Mouse (Mus musculus): ENCODE measurements at regions not wholly inside any gene's neighbourhood (a gene's known extent, or its start where the extent isn't known, plus 50 kb on each side); places are given as distances from the start of the nearest gene placed in this dataset.

DNA sequence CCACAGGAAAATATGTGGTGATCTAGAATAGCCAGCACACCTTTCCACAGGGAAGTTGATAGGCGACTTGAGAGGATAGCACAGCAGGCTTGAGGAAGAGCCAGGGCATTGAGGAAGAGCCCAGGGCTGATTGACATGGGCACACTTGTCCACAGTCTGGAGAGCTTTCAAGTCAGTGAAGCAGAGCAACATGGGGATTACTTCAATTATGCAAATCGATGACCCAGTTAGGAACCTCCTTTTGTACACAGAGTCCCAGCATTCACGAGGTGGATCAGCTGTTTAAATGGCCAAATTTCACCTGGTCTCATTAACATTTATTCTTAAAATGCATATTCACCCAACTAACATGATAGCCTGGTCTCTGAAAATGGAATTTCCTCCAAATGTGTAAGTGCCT, 186.1 kb downstream of the Brinp2 start:
- H3K27me3 ChIP-seq (ENCODE audit: control insufficient read depth, insufficient read depth, insufficient read length) = no peaks in the 10 kb centered on the region
- H3K79me3 ChIP-seq (ENCODE audit: low read depth) = no peaks in the 10 kb centered on the region
- H3K79me2 ChIP-seq (ENCODE audit: control insufficient read depth, insufficient read depth) = no peaks in the 10 kb centered on the region
- H3K4me3 ChIP-seq (ENCODE audit: insufficient read depth, poor library complexity, severe bottlenecking) = no peak overlapping the region
- no peak overlapping the region for H3ac ChIP-seq (ENCODE audit: control insufficient read depth, insufficient read length, low read depth)
- TF ChIP-seq FOSL1 (IDR thresholded peaks at IDR 0.05; ENCODE audit: insufficient read depth, low read length, poor library complexity, severe bottlenecking) = no peak
- H3K36me3 ChIP-seq (ENCODE audit: control insufficient read depth, insufficient read depth) = no peaks in the 10 kb centered on the region

DNA sequence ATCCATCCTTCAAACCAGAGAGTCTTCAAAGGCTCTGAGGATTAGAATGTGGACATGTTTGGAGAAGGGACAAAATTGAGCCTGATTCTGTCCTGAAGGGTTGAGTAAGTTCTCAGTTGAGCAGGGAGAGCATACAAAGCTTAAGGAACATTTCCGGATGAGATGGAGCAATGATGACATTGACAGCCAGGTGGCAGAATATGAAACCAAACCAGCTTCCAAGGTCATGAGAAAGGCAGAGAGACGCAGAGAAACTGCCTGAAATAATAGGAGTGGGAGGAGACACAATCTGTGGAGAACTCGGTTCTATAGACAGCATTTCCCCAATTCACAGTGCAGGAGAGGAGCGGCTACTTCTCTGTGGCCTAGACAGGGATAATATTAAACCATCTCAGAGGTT, 176.0 kb downstream of the Brinp2 start:
- Histone ChIP-seq H3K79me3 (ENCODE audit: low read depth) (no peaks in the 10 kb centered on the region), H3K79me2 (ENCODE audit: control insufficient read depth, insufficient read depth) (no peaks in the 10 kb centered on the region), H3K36me3 (ENCODE audit: control insufficient read depth, insufficient read depth) (no peaks in the 10 kb centered on the region), H3ac (ENCODE audit: control insufficient read depth, insufficient read length, low read depth) (no peak overlapping the region), H3K4me3 (ENCODE audit: insufficient read depth, poor library complexity, severe bottlenecking) (no peak overlapping the region), H3K27me3 (ENCODE audit: control insufficient read depth, insufficient read depth, insufficient read length) (no peaks in the 10 kb centered on the region)
- no peak for TF ChIP-seq MYOG (IDR thresholded peaks at IDR 0.05; ENCODE audit: control insufficient read depth, extremely low read depth, insufficient read length)
- TF ChIP-seq MAX (IDR thresholded peaks at IDR 0.05) = no peak
- no peak for TF ChIP-seq CTCF (IDR thresholded peaks at IDR 0.05; ENCODE audit: control insufficient read depth, insufficient read depth, insufficient read length)
- TF ChIP-seq CEBPB (IDR thresholded peaks at IDR 0.05; ENCODE audit: low read depth) = no peak

DNA sequence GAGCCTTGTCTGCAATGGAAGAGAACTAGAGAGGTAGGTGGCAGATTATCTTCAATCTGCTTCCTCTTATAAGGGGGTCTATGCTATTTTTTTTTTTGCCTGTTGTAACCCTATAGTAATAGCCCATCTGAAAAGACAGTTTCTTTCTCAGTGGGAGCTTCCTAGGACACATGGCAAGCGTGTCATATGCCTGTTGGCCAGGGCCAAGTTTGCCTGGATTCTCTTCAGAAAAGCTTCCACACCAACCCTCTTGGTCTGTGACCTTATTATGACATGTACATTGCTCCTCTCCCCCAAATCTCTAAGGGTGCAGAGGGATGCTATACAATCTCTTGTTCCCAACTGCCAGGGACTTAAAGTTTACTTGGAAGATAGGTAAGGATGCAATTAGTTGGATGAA, 174.8 kb downstream of the Brinp2 start:
- Histone ChIP-seq H3K4me3 (ENCODE audit: insufficient read depth, poor library complexity, severe bottlenecking) (no peak overlapping the region), H3K36me3 (ENCODE audit: control insufficient read depth, insufficient read depth) (no peaks in the 10 kb centered on the region), H3K79me2 (ENCODE audit: control insufficient read depth, insufficient read depth) (no peaks in the 10 kb centered on the region), H3K27me3 (ENCODE audit: control insufficient read depth, insufficient read depth, insufficient read length) (no peaks in the 10 kb centered on the region), H3K79me3 (ENCODE audit: low read depth) (no peaks in the 10 kb centered on the region), H3ac (ENCODE audit: control insufficient read depth, insufficient read length, low read depth) (no peak overlapping the region)
- TF ChIP-seq MYOG (IDR thresholded peaks at IDR 0.05; ENCODE audit: control insufficient read depth, extremely low read depth, insufficient read length) = no peak
- no peak for TF ChIP-seq FOSL1 (IDR thresholded peaks at IDR 0.05; ENCODE audit: insufficient read depth, low read length, poor library complexity, severe bottlenecking)
- no peak for TF ChIP-seq MYOD1 (IDR thresholded peaks at IDR 0.05; ENCODE audit: control insufficient read depth, insufficient read length, low read depth)

DNA sequence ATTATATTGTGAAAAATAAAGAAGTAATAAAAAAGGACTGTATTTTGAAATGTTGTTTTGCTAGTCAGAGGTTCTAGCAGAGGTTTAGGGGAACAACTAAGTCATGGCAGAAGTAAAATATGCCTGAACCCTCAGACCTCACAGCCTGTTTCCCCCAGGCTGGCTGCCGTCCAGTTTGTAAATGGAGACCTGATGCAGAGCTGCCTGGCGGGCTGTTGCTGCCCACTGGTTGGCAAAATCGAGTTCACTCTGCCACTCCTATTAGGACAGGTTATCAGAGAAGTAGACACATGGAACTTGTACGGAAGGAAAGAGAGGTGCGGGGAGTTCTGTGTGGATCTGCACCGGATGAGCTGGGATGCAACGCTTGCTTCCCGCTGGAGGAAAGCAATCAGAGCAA, 168.5 kb downstream of the Brinp2 start:
- Histone ChIP-seq H3K79me2 (ENCODE audit: control insufficient read depth, insufficient read depth) (no peaks in the 10 kb centered on the region), H3K36me3 (ENCODE audit: control insufficient read depth, insufficient read depth) (no peaks in the 10 kb centered on the region), H3K79me3 (ENCODE audit: low read depth) (no peaks in the 10 kb centered on the region), H3K4me3 (ENCODE audit: insufficient read depth, poor library complexity, severe bottlenecking) (no peak overlapping the region), H3ac (ENCODE audit: control insufficient read depth, insufficient read length, low read depth) (no peak overlapping the region), H3K27me3 (ENCODE audit: control insufficient read depth, insufficient read depth, insufficient read length) (no peaks in the 10 kb centered on the region)
- TF ChIP-seq CTCF (IDR thresholded peaks at IDR 0.05; ENCODE audit: control insufficient read depth, insufficient read depth, insufficient read length) = no peak
- no peak for TF ChIP-seq FOSL1 (IDR thresholded peaks at IDR 0.05; ENCODE audit: insufficient read depth, low read length, poor library complexity, severe bottlenecking)

DNA sequence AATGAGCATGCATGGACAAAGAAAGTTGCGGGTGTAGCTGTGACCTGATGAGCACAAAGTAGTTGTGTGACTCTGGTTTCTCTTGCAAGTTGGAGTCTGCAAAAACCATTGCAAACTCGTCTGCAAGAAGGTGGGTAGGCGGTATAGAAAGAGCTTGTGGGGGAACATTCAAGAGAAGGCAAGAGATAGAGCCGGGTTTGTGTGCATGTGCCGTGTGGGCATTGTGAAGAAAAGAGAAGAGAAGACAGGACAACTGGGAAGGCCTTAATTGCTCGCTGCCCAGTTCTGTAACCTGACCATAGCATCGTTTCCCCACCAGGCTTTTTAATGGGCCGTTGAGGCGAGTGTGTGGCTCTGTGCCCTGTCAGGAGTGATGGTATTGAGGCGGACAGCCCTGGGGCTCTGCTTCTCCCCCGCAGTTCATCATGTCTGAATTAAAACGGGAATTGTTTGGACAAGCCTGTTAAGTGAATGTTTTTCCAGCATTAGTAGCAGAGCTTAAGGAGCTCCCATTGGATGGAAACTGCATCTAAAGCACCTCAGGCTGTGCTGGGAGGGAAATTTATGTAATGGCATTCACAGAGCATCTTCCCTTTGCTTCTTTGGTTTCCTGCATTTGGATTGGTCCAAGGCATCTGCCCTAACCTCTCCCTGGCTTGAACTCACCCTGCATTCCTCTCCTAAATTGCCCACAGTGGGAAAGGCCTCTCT, 163.1 kb downstream of the Brinp2 start:
- no peaks in the 10 kb centered on the region for H3K36me3 ChIP-seq (ENCODE audit: control insufficient read depth, insufficient read depth)
- H3K79me2 ChIP-seq (ENCODE audit: control insufficient read depth, insufficient read depth) = no peaks in the 10 kb centered on the region
- H3ac ChIP-seq (ENCODE audit: control insufficient read depth, insufficient read length, low read depth) = no peak overlapping the region
- TF ChIP-seq FOSL1 (IDR thresholded peaks at IDR 0.05; ENCODE audit: insufficient read depth, low read length, poor library complexity, severe bottlenecking) (no peak), USF1 (IDR thresholded peaks at IDR 0.05; ENCODE audit: low read depth) (no peak), MYOD1 (IDR thresholded peaks at IDR 0.05; ENCODE audit: control insufficient read depth, insufficient read length, low read depth) (no peak), CTCF (IDR thresholded peaks at IDR 0.05; ENCODE audit: control insufficient read depth, insufficient read depth, insufficient read length) (no peak), CEBPB (IDR thresholded peaks at IDR 0.05; ENCODE audit: low read depth) (no peak)
- H3K27me3 ChIP-seq (ENCODE audit: control insufficient read depth, insufficient read depth, insufficient read length) = no peaks in the 10 kb centered on the region
- H3K4me3 ChIP-seq (ENCODE audit: insufficient read depth, poor library complexity, severe bottlenecking) = no peak overlapping the region
- H3K79me3 ChIP-seq (ENCODE audit: low read depth) = no peaks in the 10 kb centered on the region

DNA sequence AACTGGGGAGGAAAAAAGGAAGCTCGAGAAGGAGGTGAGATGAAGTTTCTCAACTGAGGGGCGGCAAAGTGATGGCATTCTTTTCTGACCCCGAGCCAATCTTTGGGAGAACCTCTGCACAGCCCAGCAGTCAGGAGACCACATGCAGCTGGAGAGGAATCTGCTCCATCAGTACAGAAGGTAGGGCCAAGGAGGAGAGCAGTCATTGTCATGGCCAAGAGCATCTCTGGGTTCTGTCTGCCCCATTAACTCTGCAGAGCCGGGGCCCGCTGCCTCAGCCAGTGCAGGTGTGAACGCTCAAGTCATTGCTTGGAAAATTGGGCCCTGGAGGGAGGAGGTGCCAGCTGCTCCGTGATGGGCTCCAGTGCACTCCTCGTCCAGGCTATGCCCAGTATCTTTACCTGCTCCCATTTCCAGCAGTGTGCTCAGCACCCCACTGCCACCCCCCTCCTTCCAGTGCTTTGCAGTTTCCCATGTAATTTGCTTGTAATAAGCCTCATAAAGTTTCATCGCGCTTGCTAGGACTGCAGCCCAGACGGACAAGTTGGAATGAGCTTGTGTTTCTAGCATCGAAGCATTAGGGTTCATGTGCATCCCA, 162.1 kb downstream of the Brinp2 start:
- H3K79me3 ChIP-seq (ENCODE audit: low read depth) = no peaks in the 10 kb centered on the region
- TF ChIP-seq FOSL1 (IDR thresholded peaks at IDR 0.05; ENCODE audit: insufficient read depth, low read length, poor library complexity, severe bottlenecking) (no peak), CTCF (IDR thresholded peaks at IDR 0.05; ENCODE audit: control insufficient read depth, insufficient read depth, insufficient read length) (no peak), CEBPB (IDR thresholded peaks at IDR 0.05; ENCODE audit: low read depth) (no peak), MYOG (IDR thresholded peaks at IDR 0.05; ENCODE audit: control insufficient read depth, extremely low read depth, insufficient read length) (no peak), MYOD1 (IDR thresholded peaks at IDR 0.05; ENCODE audit: control insufficient read depth, insufficient read length, low read depth) (no peak), MAX (IDR thresholded peaks at IDR 0.05) (no peak), USF1 (IDR thresholded peaks at IDR 0.05; ENCODE audit: low read depth) (no peak)
- H3K4me3 ChIP-seq (ENCODE audit: insufficient read depth, poor library complexity, severe bottlenecking) = no peak overlapping the region
- no peak overlapping the region for H3ac ChIP-seq (ENCODE audit: control insufficient read depth, insufficient read length, low read depth)
- no peaks in the 10 kb centered on the region for H3K27me3 ChIP-seq (ENCODE audit: control insufficient read depth, insufficient read depth, insufficient read length)
- H3K79me2 ChIP-seq (ENCODE audit: control insufficient read depth, insufficient read depth) = no peaks in the 10 kb centered on the region
- H3K36me3 ChIP-seq (ENCODE audit: control insufficient read depth, insufficient read depth) = no peaks in the 10 kb centered on the region
